ENCODE assay signal across 28 mouse cellular contexts in the genomic region with DNA sequence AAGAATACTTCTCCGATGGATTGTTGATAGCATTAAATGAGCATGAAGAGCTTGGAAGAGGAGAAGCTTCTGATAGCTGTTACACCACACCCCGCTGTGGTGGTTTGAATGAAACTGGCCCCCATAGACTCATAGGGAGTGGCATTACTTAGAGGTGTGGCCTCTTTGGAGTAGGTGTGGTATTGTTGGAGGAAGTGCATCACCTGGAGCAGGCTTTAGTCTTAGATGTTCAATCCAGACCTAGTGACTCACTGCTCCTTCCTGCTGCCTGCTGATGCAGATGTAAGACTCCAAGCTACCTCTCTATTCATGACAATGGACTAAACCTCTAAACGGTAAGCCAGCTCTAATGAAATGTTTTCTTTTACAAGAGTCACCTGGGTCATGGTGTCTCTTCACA.
"Had no signal": no experiment of that assay in that cellular context is flagged by ENCODE, and none has a peak within 500 bp of the region (broad histone marks: within the 10 kb centered on the region; RNA-seq: fewer than 3 reads in every experiment).

No protein-coding gene starts in this region.

- H3K36me3 ChIP-seq: heart, embryonic 10.5 days; heart, embryonic 12.5 days; hindbrain, embryonic 10.5 days; hindbrain, embryonic 12.5 days; intestine, embryonic 15.5 days; limb, embryonic 10.5 days; limb, embryonic 12.5 days; liver, embryonic 13.5 days; liver, embryonic 15.5 days had no signal

- H3K4me3 ChIP-seq: gastrocnemius, adult 2 months; heart, embryonic 10.5 days; heart, embryonic 12.5 days; hindbrain, embryonic 10.5 days; hindbrain, embryonic 12.5 days; intestine, embryonic 15.5 days; layer of hippocampus, adult 2 months; left cerebral cortex, adult 2 months; limb, embryonic 10.5 days; limb, embryonic 12.5 days; liver, embryonic 13.5 days; liver, embryonic 15.5 days had no signal

- H3K9me3 ChIP-seq: heart, embryonic 10.5 days; heart, embryonic 12.5 days; hindbrain, embryonic 10.5 days; hindbrain, embryonic 12.5 days; intestine, embryonic 15.5 days; limb, embryonic 10.5 days; limb, embryonic 12.5 days; liver, embryonic 13.5 days; liver, embryonic 15.5 days had no signal

- H3K4me1 ChIP-seq: hindbrain, embryonic 12.5 days; intestine, embryonic 15.5 days; liver, embryonic 13.5 days; liver, embryonic 15.5 days had no signal

- DNase-seq: gastrocnemius, adult 2 months; gastrocnemius, postnatal 10 days; gastrocnemius, postnatal 25 days; heart, adult 18-20 months; heart, postnatal 10 days; heart, postnatal 4 days; kidney, adult 18-20 months; kidney, adult 8-10 months; kidney, postnatal 10 days; kidney, postnatal 25 days; kidney, postnatal 4 days; liver; liver, embryonic 13.5 days had no signal

- H3K27ac ChIP-seq: gastrocnemius, adult 2 months; heart, embryonic 10.5 days; hindbrain, embryonic 10.5 days; hindbrain, embryonic 12.5 days; hindbrain, embryonic 14.5 days; intestine, embryonic 15.5 days; layer of hippocampus, adult 2 months; left cerebral cortex, adult 2 months; limb, embryonic 10.5 days; limb, embryonic 12.5 days; liver, embryonic 13.5 days; liver, embryonic 15.5 days had no signal

- ATAC-seq: hindbrain, embryonic 16.5 days; inflammation-experienced regulatory T-cells, adult 6 months; intestine, embryonic 15.5 days; intestine, postnatal 0 days had no signal

- H3K27me3 ChIP-seq: heart, embryonic 12.5 days; hindbrain, embryonic 12.5 days; intestine, embryonic 15.5 days; limb, embryonic 12.5 days; liver, embryonic 13.5 days; liver, embryonic 15.5 days had no signal

- H3K9ac ChIP-seq: heart, embryonic 12.5 days; hindbrain, embryonic 12.5 days; hindbrain, embryonic 14.5 days; intestine, embryonic 15.5 days; limb, embryonic 12.5 days; liver, embryonic 13.5 days; liver, embryonic 15.5 days had no signal

- H3K4me2 ChIP-seq: heart, embryonic 12.5 days; hindbrain, embryonic 12.5 days; hindbrain, embryonic 14.5 days; intestine, embryonic 15.5 days; limb, embryonic 12.5 days; liver, embryonic 11.5 days; liver, embryonic 13.5 days; liver, embryonic 15.5 days had no signal
